Mouse (Mus musculus): Measurements from ENCODE around the gene Mcl1.
"Not testable (repeated sequence)": the region's sequence is repeated elsewhere in the genome, so short reads cannot be mapped to it uniquely, and the experiment has no call there.

DNA sequence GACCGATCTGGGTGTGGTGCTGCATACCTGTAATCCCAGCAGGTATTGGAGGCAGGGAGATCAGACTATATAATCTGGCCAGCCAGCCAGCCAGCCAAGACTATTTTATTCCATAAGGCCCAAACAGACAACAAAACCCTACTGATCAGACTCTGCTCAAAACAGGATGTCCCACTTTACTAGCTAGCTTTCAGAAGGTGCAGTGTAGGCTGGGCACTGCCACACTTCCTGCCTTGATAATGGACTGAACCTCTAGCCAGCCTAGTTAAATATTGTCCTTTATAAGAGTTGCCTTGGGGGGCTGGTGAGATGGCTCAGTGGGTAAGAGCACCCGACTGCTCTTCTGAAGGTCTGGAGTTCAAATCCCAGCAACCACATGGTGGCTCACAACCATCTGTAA lies 32.0 kb downstream of the Mcl1 start:
- TF ChIP-seq POLR2A (IDR thresholded peaks at IDR 0.05; ENCODE audit: extremely low read depth, insufficient read depth, low read length); CTCF (IDR thresholded peaks at IDR 0.05; ENCODE audit: low read depth, low read length): not testable (repeated sequence)

Measured in liver, adult 2 months (tissue).